Comparison of ENCODE assay signal across 8 mouse cellular contexts in genomic region chr6:54566546-54566919, GRCm38 (mm10). TPM values are rescaled to one million over a fixed set of nuclear protein-coding genes. Genes with fewer than 3 reads are reported as not detected.
A peak's percentile ranks its signal among the peaks of the same experiment; 100 is the strongest.
DNase-seq lines count a peak whose midpoint lies in the region; ATAC-seq lines count a peak whose summit lies in the region.

No protein-coding gene starts in this region.

- H3K36me3 ChIP-seq in kidney, embryonic 16.5 days (ENCODE audit: insufficient read depth, low read length) = no peaks in the 10 kb centered on the region
- H3K36me3 ChIP-seq in embryonic facial prominence, embryonic 14.5 days (ENCODE audit: control insufficient read depth, insufficient read depth, low read length) = no peaks in the 10 kb centered on the region
- no peaks in the 10 kb centered on the region for H3K36me3 ChIP-seq in intestine, embryonic 16.5 days (ENCODE audit: control insufficient read depth, insufficient read depth, low read length)
- H3K36me3 ChIP-seq in neural tube, embryonic 12.5 days = no peaks in the 10 kb centered on the region

- ATAC-seq in kidney, embryonic 16.5 days (ENCODE audit: low FRiP score, low TSS enrichment) = 0 out of 2 replicates have a peak, but pooled peaks have one; percentile 5
- peak; percentile 17; the same call in 1 of the 2 replicates for ATAC-seq in embryonic facial prominence, embryonic 14.5 days (ENCODE audit: low read depth)
- peak; percentile 54 for ATAC-seq in intestine, embryonic 16.5 days
- ATAC-seq in neural tube, embryonic 12.5 days (ENCODE audit: low FRiP score, low read depth) = peak; percentile 5; the same call in 1 of the 2 replicates

- H3K27ac ChIP-seq in kidney, embryonic 16.5 days (ENCODE audit: low read length) = no peak overlapping the region
- peak overlapping the region; percentile 52; the same call in 1 of the 2 replicates for H3K27ac ChIP-seq in embryonic facial prominence, embryonic 14.5 days (replicated peaks; ENCODE audit: low read depth, low read length)
- H3K27ac ChIP-seq in intestine, embryonic 16.5 days (ENCODE audit: low read length) = no peak overlapping the region; the same call in 1 of the 2 replicates
- H3K27ac ChIP-seq in neural tube, embryonic 12.5 days = peak overlapping the region; percentile 80

- no peak for DNase-seq in kidney, postnatal 14 days
- no peak for DNase-seq in embryonic facial prominence, embryonic 14.5 days (ENCODE audit: low spot score)
- DNase-seq in layer of hippocampus, postnatal 10 days (ENCODE audit: low spot score in 2 of 2) = no peak
- no peak for DNase-seq in adrenal gland, postnatal 4 days (ENCODE audit: low spot score in 2 of 2)
- no peak for DNase-seq in layer of hippocampus, adult 9-11 months

- H3K4me3 ChIP-seq in kidney, embryonic 16.5 days (ENCODE audit: low read length) = peak overlapping the region; percentile 58
- peak overlapping the region; percentile 54 for H3K4me3 ChIP-seq in embryonic facial prominence, embryonic 14.5 days (ENCODE audit: low read depth, low read length)
- peak overlapping the region; percentile 61 for H3K4me3 ChIP-seq in intestine, embryonic 16.5 days (ENCODE audit: low read length)
- peak overlapping the region; percentile 61 for H3K4me3 ChIP-seq in neural tube, embryonic 12.5 days

- H3K4me1 ChIP-seq in kidney, embryonic 16.5 days (ENCODE audit: insufficient read depth, low read length) = peaks cover 19% of the 10 kb centered on the region
- peaks cover 7% of the 10 kb centered on the region; the same call in 1 of the 2 replicates for H3K4me1 ChIP-seq in embryonic facial prominence, embryonic 14.5 days (ENCODE audit: control insufficient read depth, insufficient read depth, low read length)
- peaks cover 7% of the 10 kb centered on the region; the same call in 1 of the 2 replicates for H3K4me1 ChIP-seq in intestine, embryonic 16.5 days (ENCODE audit: control insufficient read depth, insufficient read depth, low read length)
- H3K4me1 ChIP-seq in neural tube, embryonic 12.5 days = peaks cover 39% of the 10 kb centered on the region

- WGBS in kidney, embryonic 16.5 days = 11% methylated on average over 6 of the region's 6 CpGs
- 10% methylated on average over 6 of the region's 6 CpGs for WGBS in embryonic facial prominence, embryonic 14.5 days
- 7% methylated on average over 6 of the region's 6 CpGs for WGBS in intestine, embryonic 16.5 days
- WGBS in neural tube, embryonic 12.5 days = 6% methylated on average over 6 of the region's 6 CpGs

- H3K27me3 ChIP-seq in kidney, embryonic 16.5 days (ENCODE audit: insufficient read depth, low read length) = peaks cover 2% of the 10 kb centered on the region; the same call in 1 of the 2 replicates
- H3K27me3 ChIP-seq in embryonic facial prominence, embryonic 14.5 days (replicated peaks; ENCODE audit: control insufficient read depth, insufficient read depth, low read length) = no peaks in the 10 kb centered on the region
- no peaks in the 10 kb centered on the region; the same call in 1 of the 2 replicates for H3K27me3 ChIP-seq in intestine, embryonic 16.5 days (replicated peaks; ENCODE audit: control insufficient read depth, insufficient read depth, low read length)
- no peaks in the 10 kb centered on the region for H3K27me3 ChIP-seq in neural tube, embryonic 12.5 days (replicated peaks)

- peak overlapping the region; percentile 94 for H3K4me2 ChIP-seq in kidney, embryonic 16.5 days (replicated peaks; ENCODE audit: low read depth, low read length)
- H3K4me2 ChIP-seq in embryonic facial prominence, embryonic 14.5 days (ENCODE audit: low read depth, low read length) = peak overlapping the region; percentile 87
- peak overlapping the region; percentile 97 for H3K4me2 ChIP-seq in intestine, embryonic 16.5 days (ENCODE audit: low read depth, low read length)
- H3K4me2 ChIP-seq in neural tube, embryonic 12.5 days (replicated peaks) = peak overlapping the region; percentile 85

- H3K9me3 ChIP-seq in kidney, embryonic 16.5 days (ENCODE audit: low read length) = no peaks in the 10 kb centered on the region
- H3K9me3 ChIP-seq in embryonic facial prominence, embryonic 14.5 days (ENCODE audit: control insufficient read depth, low read length) = no peaks in the 10 kb centered on the region
- no peaks in the 10 kb centered on the region for H3K9me3 ChIP-seq in intestine, embryonic 16.5 days (ENCODE audit: control insufficient read depth, low read length)
- H3K9me3 ChIP-seq in neural tube, embryonic 12.5 days = no peaks in the 10 kb centered on the region

- peak overlapping the region; percentile 58 for H3K9ac ChIP-seq in kidney, embryonic 16.5 days (replicated peaks; ENCODE audit: low read length)
- H3K9ac ChIP-seq in embryonic facial prominence, embryonic 14.5 days (ENCODE audit: low read depth, low read length) = peak overlapping the region; percentile 60
- H3K9ac ChIP-seq in intestine, embryonic 16.5 days (ENCODE audit: low read depth, low read length) = peak overlapping the region; percentile 65
- H3K9ac ChIP-seq in neural tube, embryonic 12.5 days = peak overlapping the region; percentile 80

RNA-seq across cellular contexts. Expression of gene Scrn1, which starts 0.2 kb away (rescaled TPM):
- polyA plus RNA-seq in kidney, embryonic 16.5 days (2015; fragmentation: Nextera tagmentation; extraction: Ambion mirVana) = 7.7 and 8.8 TPM in 2 replicates
- 12.8 and 13.8 TPM in 2 replicates for polyA plus RNA-seq in embryonic facial prominence, embryonic 14.5 days (2014; fragmentation: Nextera tagmentation; extraction: Ambion mirVana)
- polyA plus RNA-seq in intestine, embryonic 16.5 days (2015; fragmentation: Nextera tagmentation; extraction: Ambion mirVana) = 4.7 and 6.6 TPM in 2 replicates
- 88.2 and 88.7 TPM in 2 replicates for polyA plus RNA-seq in neural tube, embryonic 12.5 days (2016; fragmentation: Nextera tagmentation; extraction: Ambion mirVana)
- 100 to 1,000 TPM; 161 to 164 TPM for total RNA-seq in layer of hippocampus, postnatal 10 days (2021)
- 10 to 100 TPM; 29.9 to 33.5 TPM for total RNA-seq in adrenal gland, postnatal 4 days (2021)

RNA-seq across cellular contexts. Expression of gene Plekha8, which starts 28.4 kb away (rescaled TPM):
- 10.4 and 10.7 TPM in 2 replicates for polyA plus RNA-seq in kidney, embryonic 16.5 days (2015; fragmentation: Nextera tagmentation; extraction: Ambion mirVana)
- polyA plus RNA-seq in embryonic facial prominence, embryonic 14.5 days (2014; fragmentation: Nextera tagmentation; extraction: Ambion mirVana) = 10.1 and 11.1 TPM in 2 replicates
- 5.4 and 6.1 TPM in 2 replicates for polyA plus RNA-seq in intestine, embryonic 16.5 days (2015; fragmentation: Nextera tagmentation; extraction: Ambion mirVana)
- polyA plus RNA-seq in neural tube, embryonic 12.5 days (2016; fragmentation: Nextera tagmentation; extraction: Ambion mirVana) = 13.2 and 15.0 TPM in 2 replicates
- total RNA-seq in layer of hippocampus, postnatal 10 days (2021) = 10 to 100 TPM in 1 of 2 experiments, 1 to 10 TPM in 1; 9.5 to 12.3 TPM
- total RNA-seq in adrenal gland, postnatal 4 days (2021) = 10 to 100 TPM; 18.3 to 18.7 TPM

RNA-seq across cellular contexts. Expression of gene Fkbp14, which starts 30.6 kb away (rescaled TPM):
- polyA plus RNA-seq in kidney, embryonic 16.5 days (2015; fragmentation: Nextera tagmentation; extraction: Ambion mirVana) = 30.3 and 30.9 TPM in 2 replicates
- polyA plus RNA-seq in embryonic facial prominence, embryonic 14.5 days (2014; fragmentation: Nextera tagmentation; extraction: Ambion mirVana) = 74.6 and 81.1 TPM in 2 replicates
- polyA plus RNA-seq in intestine, embryonic 16.5 days (2015; fragmentation: Nextera tagmentation; extraction: Ambion mirVana) = 19.4 and 19.7 TPM in 2 replicates
- polyA plus RNA-seq in neural tube, embryonic 12.5 days (2016; fragmentation: Nextera tagmentation; extraction: Ambion mirVana) = 19.6 and 20.0 TPM in 2 replicates
- 10 to 100 TPM; 10.9 to 13.1 TPM for total RNA-seq in layer of hippocampus, postnatal 10 days (2021)
- total RNA-seq in adrenal gland, postnatal 4 days (2021) = 10 to 100 TPM; 30.5 to 30.7 TPM

Comparison
In these comparisons a context has a peak if more than half of its experiments do, and no peak if none do; other contexts are left out.
1. H3K27ac ChIP-seq: peak in embryonic facial prominence, embryonic 14.5 days (single experiment) and neural tube, embryonic 12.5 days (single experiment); none in kidney, embryonic 16.5 days (single experiment) and intestine, embryonic 16.5 days (single experiment).
2. Peak in every context shown above with its lines, with median percentiles within 50 percentile points of each other: ATAC-seq, H3K4me2 ChIP-seq, H3K4me3 ChIP-seq and H3K9ac ChIP-seq.